ENCODE assay signal across 8 mouse cellular contexts in the genomic region with DNA sequence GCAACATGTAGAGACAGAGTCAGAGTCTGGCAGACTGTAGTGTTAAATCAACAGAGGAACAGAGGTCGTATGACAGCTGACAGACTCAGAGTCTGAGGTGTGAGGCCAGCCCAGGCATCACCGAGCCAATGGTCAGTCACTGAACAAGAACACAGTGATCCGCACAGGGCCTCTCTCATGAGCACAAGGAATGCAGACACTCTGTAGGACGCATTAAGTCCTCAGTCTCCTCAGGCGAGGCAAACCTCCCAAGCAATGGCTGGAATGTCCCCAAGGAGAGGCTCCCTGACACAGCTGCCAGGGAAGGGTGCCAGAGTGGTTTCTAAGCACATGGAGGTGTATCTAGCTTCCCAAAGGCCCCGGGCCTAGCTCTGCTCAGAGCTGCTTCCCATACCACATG.
A peak's percentile ranks its signal among the peaks of the same experiment; 100 is the strongest.
DNase-seq lines count a peak whose midpoint lies in the region; ATAC-seq and TF ChIP-seq lines count a peak whose summit lies in the region.
"Had no signal": no experiment of that assay in that cellular context is flagged by ENCODE, and none has a peak within 500 bp of the region (broad histone marks: within the 10 kb centered on the region; RNA-seq: fewer than 3 reads in every experiment).

No protein-coding gene starts in this region.

- WGBS in liver, postnatal 0 days (ENCODE audit: insufficient replicate concordance) = 66% methylated on average over 6 of the region's 6 CpGs
- 65% methylated on average over 5 of the region's 6 CpGs for WGBS in hindbrain, embryonic 16.5 days

- H3K4me2 ChIP-seq in liver, postnatal 0 days (ENCODE audit: low read depth, low read length) = no peak overlapping the region
- H3K4me2 ChIP-seq in hindbrain, embryonic 16.5 days (ENCODE audit: low read length) = no peak overlapping the region
- H3K4me2 ChIP-seq: limb, embryonic 12.5 days had no signal

- H3K9me3 ChIP-seq in liver, postnatal 0 days (ENCODE audit: low read length) = no peaks in the 10 kb centered on the region
- H3K9me3 ChIP-seq in hindbrain, embryonic 16.5 days (ENCODE audit: control insufficient read depth, low read length) = no peaks in the 10 kb centered on the region
- H3K9me3 ChIP-seq: limb, embryonic 12.5 days had no signal

- H3K4me1 ChIP-seq in liver, postnatal 0 days (ENCODE audit: insufficient read depth) = peaks cover 4% of the 10 kb centered on the region; the same call in 1 of the 2 replicates
- no peaks in the 10 kb centered on the region; the same call in 1 of the 2 replicates for H3K4me1 ChIP-seq in hindbrain, embryonic 16.5 days (ENCODE audit: control insufficient read depth, insufficient read depth, low read depth, low read length)

- intact Hi-C loops in heart, postnatal 10 days (cut with DNase I) = loop anchor here (5.0 kb wide), 2 partner anchors 73 to 148 kb away; no protein-coding TSS in a partner anchor

- 0 out of 2 replicates have a peak, but pooled peaks cover 2% of the 10 kb centered on the region for H3K36me3 ChIP-seq in liver, postnatal 0 days (replicated peaks; ENCODE audit: insufficient read depth, low read length)
- H3K36me3 ChIP-seq in hindbrain, embryonic 16.5 days (ENCODE audit: control insufficient read depth, insufficient read depth, low read length) = no peaks in the 10 kb centered on the region
- H3K36me3 ChIP-seq: limb, embryonic 12.5 days had no signal

- H3K9ac ChIP-seq in liver, postnatal 0 days (replicated peaks) = no peak overlapping the region
- no peak overlapping the region for H3K9ac ChIP-seq in hindbrain, embryonic 16.5 days (ENCODE audit: low read depth, low read length)
- H3K9ac ChIP-seq: limb, embryonic 12.5 days had no signal

- no peak for TF ChIP-seq CTCF in liver, postnatal 0 days (IDR thresholded peaks at IDR 0.05; ENCODE audit: low read depth)

- no peaks in the 10 kb centered on the region for H3K27me3 ChIP-seq in liver, postnatal 0 days (ENCODE audit: insufficient read depth, low read length)
- no peaks in the 10 kb centered on the region for H3K27me3 ChIP-seq in hindbrain, embryonic 16.5 days (replicated peaks; ENCODE audit: control insufficient read depth, insufficient read depth, low read length)
- H3K27me3 ChIP-seq: limb, embryonic 12.5 days had no signal

- peak; percentile 54 for ATAC-seq in liver, postnatal 0 days
- no peak for ATAC-seq in megakaryocyte progenitor cell, adult 5-6 weeks (replicated peaks; ENCODE audit: poor library complexity)
- ATAC-seq in hindbrain, embryonic 16.5 days = no peak

- H3K27ac ChIP-seq in liver, postnatal 0 days (ENCODE audit: low read depth) = no peak overlapping the region
- no peak overlapping the region for H3K27ac ChIP-seq in hindbrain, embryonic 16.5 days (ENCODE audit: low read depth, low read length)
- H3K27ac ChIP-seq: limb, embryonic 12.5 days had no signal

- peak; percentile 47 for DNase-seq in NIH3T3 (ENCODE audit: low read depth)
- DNase-seq in adrenal gland, postnatal 14 days = peak; percentile 68
- peak; percentile 43 to 60 for DNase-seq in heart, postnatal 10 days
- no peak for DNase-seq in liver, postnatal 0 days
- DNase-seq in frontal cortex, postnatal 10 days (ENCODE audit: low spot score in 2 of 2) = no peak

- H3K4me3 ChIP-seq in liver, postnatal 0 days (ENCODE audit: low read depth, low read length) = no peak overlapping the region
- no peak overlapping the region for H3K4me3 ChIP-seq in hindbrain, embryonic 16.5 days (ENCODE audit: low read length)
- H3K4me3 ChIP-seq: limb, embryonic 12.5 days had no signal

- no peak for TF ChIP-seq EP300 in liver, postnatal 0 days (IDR thresholded peaks at IDR 0.05; ENCODE audit: low read depth)

Comparison
In these comparisons a context has a peak if more than half of its experiments do, and no peak if none do; other contexts are left out.
1. DNase-seq: peak in NIH3T3 (single experiment), adrenal gland, postnatal 14 days (single experiment) and heart, postnatal 10 days (2 of 2); none in liver, postnatal 0 days (single experiment) and frontal cortex, postnatal 10 days (0 of 2).